Mouse (Mus musculus) intestine, embryonic 14.5 days (tissue): ENCODE measurements around the gene Lsp1. TPM values are rescaled to one million over a fixed set of nuclear protein-coding genes. Genes with fewer than 3 reads are reported as not detected.

Experiments
- ATAC-seq: fragments of 200-750 bp; cut with Nextera tagmentation; replicated peaks from 2 replicates; pipeline ENCODE4 v1.8.0; 2017; ENCODE audit warnings: low read depth, moderate number of reproducible peaks, moderate TSS enrichment, moderate library complexity; ENCODE audit not compliant: low FRiP score, low TSS enrichment
- DNase-seq: peaks from one replicate; pipeline ENCODE4 v3.0.0-alpha.2; 2018; ENCODE audit warnings: low spot score
- H3K27ac ChIP-seq: fragments of 300-500 bp; sonication (generic); 2 replicates; pipeline ENCODE4 v1.5.1; 2014; ENCODE audit warnings: low read depth, mild to moderate bottlenecking, control low read depth
- H3K27me3 ChIP-seq: fragments of 300-500 bp; sonication (generic); replicated peaks from 2 replicates; pipeline ENCODE4 v1.6.1; 2014; ENCODE audit warnings: low read length, control low read depth; ENCODE audit not compliant: control insufficient read depth, insufficient read depth
- H3K36me3 ChIP-seq: fragments of 300-500 bp; sonication (generic); 2 replicates; pipeline ENCODE4 v1.6.1; 2014; ENCODE audit warnings: low read length, control low read depth; ENCODE audit not compliant: control insufficient read depth, insufficient read depth
- H3K4me1 ChIP-seq: fragments of 300-500 bp; sonication (generic); replicated peaks from 2 replicates; pipeline ENCODE4 v1.6.1; 2014; ENCODE audit warnings: low read length, control low read depth, mixed read lengths; ENCODE audit not compliant: control insufficient read depth, insufficient read depth
- H3K4me2 ChIP-seq: fragments of 300-500 bp; sonication (generic); 2 replicates; pipeline ENCODE4 v1.6.1; 2014; ENCODE audit warnings: low read length
- H3K4me3 ChIP-seq: fragments of 300-500 bp; sonication (generic); 2 replicates; pipeline ENCODE4 v1.5.1; 2014; ENCODE audit warnings: low read depth, low read length, control low read depth, mixed read lengths
- H3K9ac ChIP-seq: fragments of 300-500 bp; sonication (generic); 2 replicates; pipeline ENCODE4 v1.6.1; 2014; ENCODE audit warnings: mild to moderate bottlenecking, low read length
- H3K9me3 ChIP-seq: fragments of 300-500 bp; sonication (generic); 2 replicates; pipeline ENCODE4 v1.6.1; 2016; ENCODE audit warnings: low read length, control low read depth; ENCODE audit not compliant: control insufficient read depth
- WGBS: fragments of 180-500 bp; shearing (Covaris S2); extraction: QIAGEN DNeasy Blood & Tissue Kit; methylation state at CpG from one replicate; pipeline ENCODE4 v1.1.7; 2014; 5-methylcytosine and 5-hydroxymethylcytosine counted together
- polyA plus RNA-seq: library from polyadenylated mRNA; unstranded; fragments of >200 nt; fragmentation: Nextera tagmentation; extraction: Ambion mirVana; gene quantifications from 2 replicates; pipeline ENCODE4 v1.2.1, GENCODE M21; 2014

Lsp1 gene
- polyA plus RNA-seq, 1 experiment from 2014 or later = 145 TPM

DNA sequence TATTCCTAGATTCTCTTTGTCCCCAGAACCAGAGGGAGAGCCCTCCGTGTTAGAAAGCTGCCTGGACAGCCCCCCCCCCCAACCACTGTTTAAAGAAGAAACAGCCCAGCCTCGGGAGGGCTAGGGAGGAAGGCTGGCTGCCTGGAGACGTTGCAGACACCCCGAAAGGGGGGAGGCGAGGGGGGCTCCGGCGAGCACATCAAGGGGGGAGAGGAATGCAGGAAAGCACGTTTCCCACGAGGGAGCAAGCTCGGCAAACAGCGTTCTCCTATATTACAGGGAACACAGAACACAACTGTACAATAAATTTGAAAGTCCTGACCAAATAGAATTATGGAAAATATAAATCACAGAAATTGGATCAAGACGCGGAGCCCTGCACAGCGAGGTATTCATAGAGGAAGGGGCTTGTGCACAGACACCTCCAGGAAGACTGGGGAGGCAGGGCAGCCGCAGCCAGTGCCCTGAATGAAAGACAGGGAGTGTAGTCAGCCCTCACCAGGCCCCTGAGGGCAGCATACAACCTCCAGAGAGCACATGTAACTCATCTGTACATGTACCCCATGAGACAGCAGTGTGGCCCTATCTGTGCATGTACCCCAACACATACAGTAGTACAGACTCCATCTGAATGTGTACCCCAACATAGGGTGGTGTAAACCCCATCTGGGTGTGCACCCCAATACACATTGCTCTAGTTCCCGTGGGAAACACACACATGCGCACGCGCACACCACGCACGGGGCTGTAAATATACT, 55.8 kb downstream of the Lsp1 start:
- 28% methylated on average over 21 of the region's 21 CpGs for WGBS
- ATAC-seq = peak; percentile 84
- Histone ChIP-seq H3K27me3 (no peaks in the 10 kb centered on the region), H3K9me3 (no peaks in the 10 kb centered on the region), H3K4me3 (no peak overlapping the region), H3K4me2 (peak overlapping the region; percentile 33), H3K9ac (peak overlapping the region; percentile 32), H3K4me1 (peaks cover 35% of the 10 kb centered on the region), H3K36me3 (no peaks in the 10 kb centered on the region), H3K27ac (peak overlapping the region; percentile 91)
- DNase-seq = peak; percentile 81

DNA sequence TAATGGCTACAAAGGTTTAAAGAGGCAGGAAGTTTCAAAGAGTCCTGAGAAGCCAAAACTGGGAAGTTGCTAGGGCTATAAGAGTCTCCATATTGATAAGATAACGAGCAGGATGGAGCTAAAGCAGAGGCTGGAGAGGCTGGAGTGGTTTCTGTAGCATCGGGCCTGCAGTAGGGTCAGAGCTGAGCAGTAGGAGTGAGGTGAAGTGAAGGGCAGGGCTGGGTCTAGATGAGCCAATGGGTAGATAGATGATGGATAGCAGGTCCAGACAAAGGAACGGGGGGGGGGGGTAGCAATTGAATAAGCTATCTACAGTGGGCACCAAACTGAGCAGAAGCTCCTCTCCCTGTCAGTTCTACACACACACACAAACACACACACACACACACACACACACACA, 56.9 kb downstream of the Lsp1 start:
- no peaks in the 10 kb centered on the region for H3K27me3 ChIP-seq
- H3K27ac ChIP-seq = no peak overlapping the region
- H3K4me3 ChIP-seq = no peak overlapping the region
- H3K9ac ChIP-seq = no peak overlapping the region
- H3K4me2 ChIP-seq = no peak overlapping the region
- ATAC-seq (no peak), DNase-seq (no peak)
- WGBS = 48% methylated on average over 3 of the region's 3 CpGs
- H3K4me1 ChIP-seq = peaks cover 38% of the 10 kb centered on the region
- H3K9me3 ChIP-seq = no peaks in the 10 kb centered on the region
- H3K36me3 ChIP-seq = no peaks in the 10 kb centered on the region

DNA sequence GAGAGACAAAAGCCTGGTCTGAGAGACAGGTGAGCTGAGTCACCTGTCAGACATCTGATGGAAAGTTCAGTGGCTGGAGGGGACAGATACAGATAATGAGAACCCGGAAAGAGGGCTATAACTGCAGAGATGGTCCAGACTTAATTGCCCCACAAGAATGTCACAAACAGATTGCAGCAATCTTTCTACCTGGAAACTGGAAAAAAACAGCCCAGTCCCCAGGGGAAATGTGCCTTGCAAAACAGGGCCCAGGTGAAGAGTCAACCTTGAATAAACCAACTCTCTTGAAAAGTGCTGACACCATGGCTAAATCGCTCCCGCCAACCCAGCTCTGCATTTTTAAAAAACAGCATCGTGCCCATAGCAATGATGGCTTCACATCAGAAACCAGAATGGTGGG, 59.7 kb downstream of the Lsp1 start:
- H3K27me3 ChIP-seq = no peaks in the 10 kb centered on the region
- H3K36me3 ChIP-seq = no peaks in the 10 kb centered on the region
- H3K27ac ChIP-seq = peak overlapping the region; percentile 77; the same call in 1 of the 2 replicates
- ATAC-seq (no peak), DNase-seq (no peak)
- H3K9me3 ChIP-seq = no peaks in the 10 kb centered on the region
- H3K4me1 ChIP-seq = peaks cover 62% of the 10 kb centered on the region
- no peak overlapping the region for H3K4me2 ChIP-seq
- 66% methylated on average over 4 of the region's 4 CpGs for WGBS
- H3K4me3 ChIP-seq = no peak overlapping the region
- H3K9ac ChIP-seq = no peak overlapping the region

DNA sequence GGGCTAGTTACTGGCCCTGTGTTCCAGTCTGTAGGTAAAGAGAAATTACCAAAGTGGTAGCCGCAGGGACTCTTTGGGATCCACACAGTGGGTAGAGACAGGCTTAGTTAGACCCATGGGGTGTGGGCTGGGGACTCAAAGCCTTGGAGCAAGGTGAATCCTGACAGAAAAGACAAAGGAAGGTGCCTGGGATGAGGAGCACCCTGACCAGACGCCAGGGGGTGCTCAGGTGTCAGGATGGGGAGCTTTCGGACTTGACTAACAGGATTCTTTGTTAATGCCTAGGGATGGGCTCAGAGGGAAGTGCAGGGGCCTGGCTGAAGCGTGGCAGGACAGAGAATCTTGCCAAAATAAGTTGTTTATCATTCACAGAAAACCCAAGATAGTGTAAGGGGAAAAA, 61.7 kb downstream of the Lsp1 start:
- H3K27ac ChIP-seq = peak overlapping the region; percentile 93
- DNase-seq (peak; percentile 83), ATAC-seq (no peak)

DNA sequence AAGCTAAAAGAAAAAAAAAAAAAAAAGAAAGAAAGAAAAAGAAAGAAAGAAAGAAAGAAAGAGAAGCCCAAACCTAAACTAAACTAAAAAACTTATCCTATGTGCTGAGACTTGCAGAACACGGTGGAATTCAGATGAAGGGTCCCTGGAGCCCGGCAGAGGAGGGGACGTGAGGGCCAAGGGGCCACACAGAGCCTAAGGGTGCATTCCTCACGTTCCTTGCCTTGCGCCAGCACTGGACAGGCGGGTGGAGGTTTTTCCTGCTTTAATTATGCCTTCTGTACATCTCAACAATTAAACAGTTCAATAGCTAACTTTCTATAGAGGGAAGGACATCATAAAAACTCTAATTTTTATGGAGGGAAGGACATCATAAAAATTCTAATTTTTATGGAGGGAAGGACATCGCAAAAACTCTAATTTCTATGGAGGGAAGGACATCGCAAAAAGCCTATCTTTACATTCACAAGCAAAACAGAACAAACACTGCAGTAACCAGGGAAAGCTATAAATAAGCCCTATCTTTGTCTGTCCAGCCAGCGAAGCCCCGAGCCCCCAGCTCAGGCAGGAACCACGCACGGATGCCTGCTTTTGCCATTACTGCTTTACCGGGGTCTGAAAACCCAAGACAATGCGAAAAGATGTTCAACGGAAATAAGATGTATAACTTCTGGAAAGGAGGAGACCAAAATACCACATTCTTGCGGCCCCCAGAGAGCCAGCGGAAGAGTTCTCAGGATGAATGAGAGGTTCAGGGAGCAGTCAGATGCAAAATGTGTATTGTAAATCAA, 62.8 kb downstream of the Lsp1 start:
- H3K9ac ChIP-seq = peak overlapping the region; percentile 37
- H3K27ac ChIP-seq = peak overlapping the region; percentile 93
- no peaks in the 10 kb centered on the region for H3K9me3 ChIP-seq
- H3K4me3 ChIP-seq = no peak overlapping the region
- 15% methylated on average over 17 of the region's 17 CpGs for WGBS
- H3K4me1 ChIP-seq = peaks cover 65% of the 10 kb centered on the region
- H3K4me2 ChIP-seq = peak overlapping the region; percentile 6; the same call in 1 of the 2 replicates
- H3K36me3 ChIP-seq = no peaks in the 10 kb centered on the region
- ATAC-seq = no peak
- no peak for DNase-seq
- H3K27me3 ChIP-seq = no peaks in the 10 kb centered on the region

More for the DNA sequence above, 61.7 kb downstream of the Lsp1 start:
- no peaks in the 10 kb centered on the region for H3K27me3 ChIP-seq
- H3K36me3 ChIP-seq = no peaks in the 10 kb centered on the region
- no peaks in the 10 kb centered on the region for H3K9me3 ChIP-seq
- H3K4me2 ChIP-seq = no peak overlapping the region
- WGBS = 22% methylated on average over 4 of the region's 4 CpGs
- H3K4me1 ChIP-seq = peaks cover 60% of the 10 kb centered on the region
- no peak overlapping the region for H3K9ac ChIP-seq
- no peak overlapping the region for H3K4me3 ChIP-seq

DNA sequence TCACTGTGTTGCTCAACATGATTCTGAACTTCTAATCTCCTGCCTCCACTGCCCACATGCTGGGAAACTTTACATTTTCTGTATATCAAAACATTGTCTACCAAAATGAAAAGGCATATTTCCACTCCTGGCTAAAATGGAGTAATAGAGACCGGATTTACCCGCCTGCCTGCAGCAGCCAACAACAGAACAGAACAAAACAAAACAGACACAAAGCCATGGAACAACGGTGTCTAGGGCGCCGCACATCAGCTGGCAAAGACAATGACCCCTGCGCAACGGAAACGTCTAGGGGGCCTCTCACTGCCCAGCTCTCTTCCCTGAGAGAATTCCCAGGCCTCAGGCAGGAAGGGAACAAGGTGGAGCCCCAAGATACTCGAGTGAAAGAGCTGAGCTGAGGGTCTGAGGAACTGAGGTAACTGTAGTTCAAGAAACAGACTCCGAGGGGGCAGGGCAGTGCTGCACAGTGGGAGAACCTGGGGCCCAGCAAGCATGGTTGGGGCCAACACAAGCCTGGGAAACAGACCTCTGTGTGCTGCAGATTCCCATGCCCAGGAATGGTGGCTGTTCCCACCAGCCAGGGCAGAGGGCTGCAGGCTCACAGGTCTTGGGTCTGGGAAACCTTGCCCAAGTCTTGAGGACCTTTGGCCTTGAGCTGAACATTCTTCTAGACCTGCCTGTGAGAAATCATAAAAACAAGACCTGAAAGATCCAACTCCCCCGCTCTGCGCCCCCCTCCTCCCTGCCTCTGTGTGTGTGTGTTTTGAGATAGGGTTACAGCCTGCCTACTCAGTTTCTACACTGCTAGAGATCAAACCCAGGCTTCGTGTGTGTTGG, 65.0 kb downstream of the Lsp1 start:
- Histone ChIP-seq H3K4me2 (no peak overlapping the region), H3K4me1 (peaks cover 62% of the 10 kb centered on the region), H3K27me3 (no peaks in the 10 kb centered on the region), H3K27ac (peak overlapping the region; percentile 93), H3K4me3 (no peak overlapping the region), H3K9ac (no peak overlapping the region), H3K36me3 (no peaks in the 10 kb centered on the region), H3K9me3 (no peaks in the 10 kb centered on the region)
- ATAC-seq (no peak; the same call in 1 of the 2 replicates), DNase-seq (no peak)
- 22% methylated on average over 13 of the region's 13 CpGs for WGBS

DNA sequence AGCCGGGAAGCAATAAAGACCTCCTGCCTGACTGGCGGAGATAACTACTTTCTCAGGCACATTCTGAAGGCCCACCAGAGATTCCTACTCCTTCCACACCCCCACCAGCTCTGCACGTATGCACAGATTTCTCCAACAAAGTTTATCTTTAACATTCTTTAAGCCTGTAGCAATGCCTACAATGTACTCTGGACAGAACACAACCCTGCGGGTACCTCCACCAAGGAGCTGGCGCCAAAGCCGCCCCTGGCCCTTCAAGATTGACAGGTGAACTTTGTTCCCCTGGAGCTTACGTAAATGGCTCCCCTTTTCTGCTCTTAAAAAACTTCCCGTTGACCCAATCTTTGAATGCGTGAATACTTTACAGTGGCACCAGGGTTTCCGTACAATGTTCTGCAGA, 68.7 kb downstream of the Lsp1 start:
- Histone ChIP-seq H3K9me3 (no peaks in the 10 kb centered on the region), H3K4me2 (no peak overlapping the region), H3K4me3 (no peak overlapping the region), H3K36me3 (no peaks in the 10 kb centered on the region), H3K27ac (peak overlapping the region; percentile 47; the same call in 1 of the 2 replicates), H3K27me3 (no peaks in the 10 kb centered on the region), H3K9ac (no peak overlapping the region), H3K4me1 (peaks cover 68% of the 10 kb centered on the region)
- DNase-seq (no peak), ATAC-seq (no peak)
- WGBS = 32% methylated on average over 10 of the region's 10 CpGs

DNA sequence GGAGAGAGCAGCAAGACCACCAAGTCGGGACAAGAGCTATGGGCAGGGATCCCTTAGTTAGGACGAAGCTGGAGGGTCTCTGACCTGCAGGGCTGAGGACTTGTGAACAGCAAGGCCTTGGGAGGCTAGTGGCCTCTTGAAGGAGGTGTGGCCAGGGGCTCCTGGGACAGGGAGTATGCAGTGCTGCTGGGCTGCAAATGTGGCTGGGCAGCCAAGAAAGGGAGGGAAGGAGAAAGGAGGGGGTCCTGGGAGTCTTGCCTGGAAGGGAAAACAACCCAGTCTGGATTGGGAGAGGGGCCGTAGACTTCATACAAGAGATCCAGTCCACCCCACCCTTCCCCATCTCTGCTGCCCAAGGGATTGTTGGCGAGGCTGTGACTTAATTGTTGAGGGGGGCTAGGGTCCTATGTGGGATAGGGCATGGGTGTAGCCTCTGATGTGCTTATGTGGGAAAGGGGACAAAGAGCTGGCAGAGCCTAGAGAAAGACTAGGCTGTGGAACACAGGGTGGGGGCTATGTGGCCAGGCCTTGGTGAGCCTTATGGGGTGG, 71.4 kb downstream of the Lsp1 start:
- H3K4me1 ChIP-seq = peaks cover 59% of the 10 kb centered on the region
- peak overlapping the region; percentile 96 for H3K27ac ChIP-seq
- H3K4me3 ChIP-seq = no peak overlapping the region
- no peaks in the 10 kb centered on the region for H3K27me3 ChIP-seq
- no peak for ATAC-seq
- peaks cover 5% of the 10 kb centered on the region; the same call in 1 of the 2 replicates for H3K36me3 ChIP-seq
- 85% methylated on average over 4 of the region's 4 CpGs for WGBS
- H3K9ac ChIP-seq = no peak overlapping the region
- H3K4me2 ChIP-seq = peak overlapping the region; percentile 92; the same call in 1 of the 2 replicates
- no peak for DNase-seq
- no peaks in the 10 kb centered on the region for H3K9me3 ChIP-seq
